Mouse (Mus musculus) thymus, adult 2 months (tissue): ENCODE data around the gene Dnmt3a.

Experiments used
- CTCF ChIP-seq: fragments of 200-500 bp; IDR thresholded peaks from 2 replicates; pipeline ENCODE4 v1.5.1; 2012; ENCODE audit warnings: mild to moderate bottlenecking, control low read depth, low read length, moderate library complexity, borderline replicate concordance; ENCODE audit not compliant: control insufficient read depth, poor library complexity, insufficient read depth; ENCODE audit errors: extremely low read depth
- POLR2A ChIP-seq: fragments of 200-500 bp; IDR thresholded peaks from 2 replicates; pipeline ENCODE4 v1.6.1; 2012; ENCODE audit warnings: mild to moderate bottlenecking, low read length, control low read depth, moderate library complexity; ENCODE audit not compliant: control insufficient read depth, poor library complexity, insufficient read depth; ENCODE audit errors: extremely low read depth

DNA sequence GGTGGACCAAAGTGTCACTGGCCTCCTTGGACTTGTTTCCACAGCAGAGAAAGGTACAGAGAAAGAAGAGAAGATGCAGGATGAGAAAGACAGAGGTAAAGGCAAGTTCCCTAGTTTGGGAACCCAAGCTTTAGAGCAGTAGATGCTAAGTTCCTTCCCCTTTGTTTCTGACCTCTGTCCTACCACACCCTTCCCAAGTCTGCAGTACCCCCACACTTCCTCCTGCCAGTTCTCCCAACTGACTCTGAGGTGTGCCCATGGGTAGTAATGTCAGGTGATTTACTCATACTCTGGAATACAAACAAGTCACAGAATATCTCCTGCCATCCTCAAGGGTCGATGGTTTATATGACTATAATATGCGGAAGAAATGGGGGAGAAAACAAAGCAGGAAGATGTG, 29.8 kb upstream of the Dnmt3a start:
- TF ChIP-seq CTCF = no peak
- no peak for TF ChIP-seq POLR2A
